ENCODE assay signal across 10 mouse cellular contexts in the genomic region with DNA sequence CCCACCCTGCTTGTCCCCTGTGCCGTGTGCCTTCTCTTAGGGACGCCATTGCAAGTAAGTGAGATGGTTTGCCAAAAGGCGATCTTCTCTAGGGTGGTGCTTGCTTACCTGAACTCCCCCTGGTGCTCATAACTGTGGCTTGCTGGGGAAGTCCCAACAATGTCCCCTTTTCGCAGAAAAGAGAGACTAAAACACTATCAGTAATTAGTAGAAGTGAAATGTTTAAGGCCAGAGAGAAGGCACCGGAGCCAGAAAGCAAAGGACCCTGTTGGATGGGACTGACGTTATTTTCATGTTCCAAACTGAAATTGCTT. TPM values are rescaled to one million over a fixed set of nuclear protein-coding genes. Genes with fewer than 3 reads are reported as not detected.
DNase-seq lines count a peak whose midpoint lies in the region; ATAC-seq lines count a peak whose summit lies in the region.
"Had no signal": no experiment of that assay in that cellular context is flagged by ENCODE, and none has a peak within 500 bp of the region (broad histone marks: within the 10 kb centered on the region; RNA-seq: fewer than 3 reads in every experiment).

No protein-coding gene starts in this region.

- H3K4me2 ChIP-seq in kidney, embryonic 15.5 days, result peak overlapping the region; percentile 84
- peak overlapping the region; percentile 99 for H3K4me2 ChIP-seq in embryonic facial prominence, embryonic 12.5 days (replicated peaks)
- H3K4me2 ChIP-seq in hindbrain, embryonic 14.5 days (replicated peaks), result peak overlapping the region; percentile 96
- H3K4me2 ChIP-seq in midbrain, embryonic 14.5 days (ENCODE audit: low read length), result peak overlapping the region; percentile 90

- no peaks in the 10 kb centered on the region for H3K9me3 ChIP-seq in kidney, embryonic 15.5 days (replicated peaks)
- no peaks in the 10 kb centered on the region for H3K9me3 ChIP-seq in embryonic facial prominence, embryonic 12.5 days
- H3K9me3 ChIP-seq in hindbrain, embryonic 14.5 days (ENCODE audit: control insufficient read depth, low read length), result no peaks in the 10 kb centered on the region
- H3K9me3 ChIP-seq in midbrain, embryonic 14.5 days (ENCODE audit: control insufficient read depth, low read length), result no peaks in the 10 kb centered on the region

- no peak for DNase-seq in kidney, postnatal 4 days
- peak; percentile 35 for DNase-seq in hindbrain, embryonic 14.5 days (ENCODE audit: low spot score)
- DNase-seq in midbrain, embryonic 14.5 days, result no peak
- DNase-seq in right cerebral cortex, adult 2 months (ENCODE audit: low spot score in 2 of 2), result no peak
- DNase-seq: cerebellum, adult 11 months; gastrocnemius, postnatal 36 days had no signal

- H3K9ac ChIP-seq in kidney, embryonic 15.5 days, result peak overlapping the region; percentile 42; the same call in 1 of the 2 replicates
- no peak overlapping the region; the same call in 1 of the 2 replicates for H3K9ac ChIP-seq in embryonic facial prominence, embryonic 12.5 days
- peak overlapping the region; percentile 81 for H3K9ac ChIP-seq in hindbrain, embryonic 14.5 days
- H3K9ac ChIP-seq in midbrain, embryonic 14.5 days (replicated peaks; ENCODE audit: low read length), result peak overlapping the region; percentile 66

- H3K27ac ChIP-seq in kidney, embryonic 15.5 days, result no peak overlapping the region
- no peak overlapping the region for H3K27ac ChIP-seq in embryonic facial prominence, embryonic 12.5 days
- H3K27ac ChIP-seq in hindbrain, embryonic 14.5 days, result no peak overlapping the region
- H3K27ac ChIP-seq in midbrain, embryonic 14.5 days (replicated peaks; ENCODE audit: low read depth, low read length), result no peak overlapping the region

- WGBS in kidney, embryonic 15.5 days, result 21% methylated on average over 6 of the region's 6 CpGs
- 22% methylated on average over 6 of the region's 6 CpGs for WGBS in embryonic facial prominence, embryonic 12.5 days
- WGBS in hindbrain, embryonic 14.5 days, result 18% methylated on average over 6 of the region's 6 CpGs
- 21% methylated on average over 6 of the region's 6 CpGs for WGBS in midbrain, embryonic 14.5 days

- peak overlapping the region; percentile 53 for H3K4me3 ChIP-seq in kidney, embryonic 15.5 days (replicated peaks)
- H3K4me3 ChIP-seq in embryonic facial prominence, embryonic 12.5 days, result peak overlapping the region; percentile 52
- H3K4me3 ChIP-seq in hindbrain, embryonic 14.5 days (replicated peaks; ENCODE audit: low read length), result peak overlapping the region; percentile 77
- H3K4me3 ChIP-seq in midbrain, embryonic 14.5 days (replicated peaks; ENCODE audit: low read depth, low read length), result peak overlapping the region; percentile 67

- H3K27me3 ChIP-seq in kidney, embryonic 15.5 days, result peaks cover 46% of the 10 kb centered on the region
- peaks cover 35% of the 10 kb centered on the region for H3K27me3 ChIP-seq in embryonic facial prominence, embryonic 12.5 days
- 0 out of 2 replicates have a peak, but pooled peaks cover 7% of the 10 kb centered on the region for H3K27me3 ChIP-seq in hindbrain, embryonic 14.5 days (ENCODE audit: control insufficient read depth, insufficient read depth, low read length)
- H3K27me3 ChIP-seq in midbrain, embryonic 14.5 days (ENCODE audit: control insufficient read depth, insufficient read depth, low read length), result peaks cover 15% of the 10 kb centered on the region; the same call in 1 of the 2 replicates

- H3K4me1 ChIP-seq in kidney, embryonic 15.5 days, result peaks cover 10% of the 10 kb centered on the region
- H3K4me1 ChIP-seq in embryonic facial prominence, embryonic 12.5 days, result peaks cover 3% of the 10 kb centered on the region; the same call in 1 of the 2 replicates
- no peaks in the 10 kb centered on the region for H3K4me1 ChIP-seq in hindbrain, embryonic 14.5 days (replicated peaks; ENCODE audit: control insufficient read depth, insufficient read depth, low read length)
- H3K4me1 ChIP-seq in midbrain, embryonic 14.5 days (ENCODE audit: control insufficient read depth, insufficient read depth, low read length), result peaks cover 11% of the 10 kb centered on the region

- no peaks in the 10 kb centered on the region for H3K36me3 ChIP-seq in kidney, embryonic 15.5 days
- no peaks in the 10 kb centered on the region for H3K36me3 ChIP-seq in embryonic facial prominence, embryonic 12.5 days
- H3K36me3 ChIP-seq in hindbrain, embryonic 14.5 days (replicated peaks; ENCODE audit: control insufficient read depth, insufficient read depth), result no peaks in the 10 kb centered on the region
- H3K36me3 ChIP-seq in midbrain, embryonic 14.5 days (ENCODE audit: control insufficient read depth, insufficient read depth, low read length), result no peaks in the 10 kb centered on the region

- ATAC-seq in kidney, embryonic 15.5 days (replicated peaks; ENCODE audit: low FRiP score), result peak; percentile 64
- ATAC-seq in embryonic facial prominence, embryonic 12.5 days (ENCODE audit: insufficient number of reproducible peaks, insufficient read depth, low FRiP score, low TSS enrichment), result no peak
- ATAC-seq in hindbrain, embryonic 14.5 days (ENCODE audit: low FRiP score), result no peak
- ATAC-seq in midbrain, embryonic 14.5 days (ENCODE audit: low FRiP score, low TSS enrichment), result no peak
- ATAC-seq in granulocyte monocyte progenitor cell, adult 5-6 weeks (replicated peaks; ENCODE audit: poor library complexity, severe bottlenecking), result no peak
- no peak for ATAC-seq in erythroid progenitor cell, adult 5-6 weeks (replicated peaks; ENCODE audit: low FRiP score, poor library complexity, severe bottlenecking)

RNA-seq across cellular contexts. Expression of gene Gabrg3, which starts 0.3 kb away (rescaled TPM):
- polyA plus RNA-seq in kidney, embryonic 15.5 days (2015; fragmentation: Nextera tagmentation; extraction: Ambion mirVana), result 0.36 and 0.69 TPM in 2 replicates
- 0.46 and 0.60 TPM in 2 replicates for polyA plus RNA-seq in embryonic facial prominence, embryonic 12.5 days (2016; fragmentation: Nextera tagmentation; extraction: Ambion mirVana)
- 7.3 and 9.9 TPM in 2 replicates for polyA plus RNA-seq in hindbrain, embryonic 14.5 days (2014; fragmentation: Nextera tagmentation; extraction: Ambion mirVana)
- polyA plus RNA-seq in midbrain, embryonic 14.5 days (2014; fragmentation: Nextera tagmentation; extraction: Ambion mirVana), result 4.5 and 4.6 TPM in 2 replicates
- not detected in 2 replicates for total RNA-seq in granulocyte monocyte progenitor cell, adult 5-6 weeks (2014; fragmentation: Nextera tagmentation)
- not detected in 2 replicates for total RNA-seq in granulocyte monocyte progenitor cell, adult 5-6 weeks (2017)
- not detected in 2 replicates for total RNA-seq in erythroid progenitor cell, adult 5-6 weeks (2015; ENCODE audit: low replicate concordance)
- total RNA-seq in erythroid progenitor cell, adult 5-6 weeks (2017; ENCODE audit: low replicate concordance), result not detected in 2 replicates
- total RNA-seq: gastrocnemius, postnatal 36 days had no signal

RNA-seq across cellular contexts. Expression of gene Gabrb3, which starts 32.2 kb away (rescaled TPM):
- polyA plus RNA-seq in kidney, embryonic 15.5 days (2015; fragmentation: Nextera tagmentation; extraction: Ambion mirVana), result 1.1 and 1.8 TPM in 2 replicates
- polyA plus RNA-seq in embryonic facial prominence, embryonic 12.5 days (2016; fragmentation: Nextera tagmentation; extraction: Ambion mirVana), result 3.4 TPM in 2 replicates
- polyA plus RNA-seq in hindbrain, embryonic 14.5 days (2014; fragmentation: Nextera tagmentation; extraction: Ambion mirVana), result 74.4 and 83.1 TPM in 2 replicates
- polyA plus RNA-seq in midbrain, embryonic 14.5 days (2014; fragmentation: Nextera tagmentation; extraction: Ambion mirVana), result 53.2 and 58.5 TPM in 2 replicates
- not detected in 2 replicates for total RNA-seq in granulocyte monocyte progenitor cell, adult 5-6 weeks (2014; fragmentation: Nextera tagmentation)
- 0.21 TPM in 1 of 2 replicates, not detected in the other for total RNA-seq in granulocyte monocyte progenitor cell, adult 5-6 weeks (2017)
- not detected in 2 replicates for total RNA-seq in erythroid progenitor cell, adult 5-6 weeks (2015; ENCODE audit: low replicate concordance)
- not detected in 2 replicates for total RNA-seq in erythroid progenitor cell, adult 5-6 weeks (2017; ENCODE audit: low replicate concordance)
- total RNA-seq: gastrocnemius, postnatal 36 days had no signal

Comparison
In these comparisons a context has a peak if more than half of its experiments do, and no peak if none do; other contexts are left out.
1. RNA of gene Gabrb3, which starts 32.2 kb away (polyA plus RNA-seq): 74.4 to 83.1 TPM in hindbrain, embryonic 14.5 days and 53.2 to 58.5 TPM in midbrain, embryonic 14.5 days; 3.4 TPM in embryonic facial prominence, embryonic 12.5 days and 1.1 to 1.8 TPM in kidney, embryonic 15.5 days; every median in the first group is over 10 times any median in the second.
2. Peak in every context shown above with its lines, with median percentiles within 50 percentile points of each other: H3K4me2 ChIP-seq and H3K4me3 ChIP-seq.